Mouse (Mus musculus) heart, embryonic 15.5 days (tissue): ENCODE measurements around the gene Tfdp2. TPM values are rescaled to one million over a fixed set of nuclear protein-coding genes. Genes with fewer than 3 reads are reported as not detected.

Source experiments
- ATAC-seq: fragments of 200-750 bp; cut with Nextera tagmentation; replicated peaks from 2 replicates; pipeline ENCODE4 v1.8.0; 2017; ENCODE audit warnings: low read depth, moderate TSS enrichment; ENCODE audit not compliant: insufficient number of reproducible peaks, insufficient read depth, low FRiP score
- H3K27ac ChIP-seq: fragments of 300-500 bp; sonication (generic); 2 replicates; pipeline ENCODE4 v1.5.1; 2015; ENCODE audit warnings: mild to moderate bottlenecking, inconsistent platforms
- H3K27me3 ChIP-seq: fragments of 300-500 bp; sonication (generic); 2 replicates; pipeline ENCODE4 v1.6.1; 2015; ENCODE audit warnings: inconsistent platforms
- H3K36me3 ChIP-seq: fragments of 300-500 bp; sonication (generic); 2 replicates; pipeline ENCODE4 v1.6.1; 2015; ENCODE audit warnings: mild to moderate bottlenecking, inconsistent platforms
- H3K4me1 ChIP-seq: fragments of 300-500 bp; sonication (generic); replicated peaks from 2 replicates; pipeline ENCODE4 v1.6.1; 2015; ENCODE audit warnings: inconsistent platforms
- H3K4me2 ChIP-seq: fragments of 300-500 bp; sonication (generic); 2 replicates; pipeline ENCODE4 v1.6.1; 2015; ENCODE audit warnings: inconsistent platforms, mild to moderate bottlenecking, moderate library complexity
- H3K4me3 ChIP-seq: fragments of 300-500 bp; sonication (generic); 2 replicates; pipeline ENCODE4 v1.5.1; 2015; ENCODE audit warnings: mild to moderate bottlenecking, inconsistent platforms
- H3K9ac ChIP-seq: fragments of 300-500 bp; sonication (generic); 2 replicates; pipeline ENCODE4 v1.6.1; 2015; ENCODE audit warnings: mild to moderate bottlenecking, inconsistent platforms
- H3K9me3 ChIP-seq: fragments of 300-500 bp; sonication (generic); replicated peaks from 2 replicates; pipeline ENCODE4 v1.6.1; 2016; ENCODE audit warnings: inconsistent platforms
- WGBS: fragments of 180-500 bp; shearing (Covaris S2); methylation state at CpG from one replicate; pipeline ENCODE4 v1.1.7; 2015; ENCODE audit warnings: mixed read lengths; 5-methylcytosine and 5-hydroxymethylcytosine counted together
- polyA plus RNA-seq: library from polyadenylated mRNA; unstranded; fragments of >200 nt; fragmentation: Nextera tagmentation; extraction: Ambion mirVana; gene quantifications from 2 replicates; pipeline ENCODE4 v1.2.1, GENCODE M21; 2015

The Tfdp2 gene
- polyA plus RNA-seq, 1 experiment from 2014 or later: 37.9 TPM

- H3K9ac ChIP-seq: peak overlapping the region; percentile 83
- no peaks in the 10 kb centered on the region for H3K36me3 ChIP-seq
- H3K27me3 ChIP-seq: no peaks in the 10 kb centered on the region
- peaks cover 21% of the 10 kb centered on the region for H3K4me1 ChIP-seq
- ATAC-seq: peak; percentile 15
- peak overlapping the region; percentile 94 for H3K27ac ChIP-seq
- no peaks in the 10 kb centered on the region for H3K9me3 ChIP-seq
- H3K4me2 ChIP-seq: peak overlapping the region; percentile 98
- H3K4me3 ChIP-seq: peak overlapping the region; percentile 97
- WGBS: 0% methylated on average over 20 of the region's 20 CpGs
Observed at GRCm38 (mm10) chr9:96196636-96197181, 634 bp downstream of the Tfdp2 start.

DNA sequence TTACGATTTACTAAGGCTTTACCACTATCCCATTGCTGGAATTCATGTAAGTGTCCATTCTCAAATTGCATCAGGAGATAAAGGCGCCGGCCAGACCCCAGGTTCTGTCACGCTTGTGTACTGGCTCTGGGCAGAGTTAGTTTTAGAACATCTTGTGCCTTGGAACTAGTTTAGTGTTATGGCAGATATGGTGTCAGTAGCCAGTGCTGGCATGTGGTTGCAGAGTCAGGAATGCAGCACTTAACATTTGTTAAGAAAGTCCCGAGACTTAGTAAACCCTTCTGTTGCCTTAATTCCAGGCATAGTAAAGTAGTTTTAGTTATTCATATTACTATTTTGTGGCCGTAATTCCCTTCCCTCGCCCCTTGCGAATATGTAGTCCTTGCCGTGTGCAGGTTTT lies 1.7 kb downstream of the Tfdp2 start:
- no peak for ATAC-seq
- Histone ChIP-seq H3K9me3 (no peaks in the 10 kb centered on the region), H3K4me2 (peak overlapping the region; percentile 98), H3K27me3 (no peaks in the 10 kb centered on the region), H3K4me1 (peaks cover 21% of the 10 kb centered on the region), H3K4me3 (peak overlapping the region; percentile 97), H3K36me3 (no peaks in the 10 kb centered on the region), H3K9ac (no peak overlapping the region), H3K27ac (peak overlapping the region; percentile 94)
- 59% methylated on average over 9 of the region's 9 CpGs for WGBS

DNA sequence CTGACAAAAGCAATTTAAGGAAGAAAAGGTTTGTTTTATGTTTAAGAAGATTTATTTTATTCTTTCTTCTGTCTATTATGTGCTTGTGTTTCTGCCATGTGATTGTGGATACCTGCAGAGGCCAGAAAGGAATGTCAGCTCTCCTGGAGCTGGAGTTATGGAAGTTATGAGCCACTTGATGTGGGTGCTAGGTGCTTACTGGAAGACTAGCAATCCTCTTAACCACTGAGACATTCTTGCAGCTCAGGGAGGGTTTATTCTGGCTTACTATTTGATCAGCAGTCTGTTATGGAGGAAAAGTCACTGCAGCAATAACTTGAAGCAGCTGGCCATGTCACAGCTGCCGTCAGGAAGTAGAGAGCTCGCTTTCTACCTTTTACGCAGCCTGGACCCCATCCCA lies 7.6 kb downstream of the Tfdp2 start:
- no peaks in the 10 kb centered on the region for H3K27me3 ChIP-seq
- no peak for ATAC-seq
- H3K36me3 ChIP-seq: peaks cover 12% of the 10 kb centered on the region; the same call in 1 of the 2 replicates
- H3K4me2 ChIP-seq: no peak overlapping the region
- no peak overlapping the region for H3K9ac ChIP-seq
- H3K4me1 ChIP-seq: no peaks in the 10 kb centered on the region
- no peak overlapping the region for H3K27ac ChIP-seq
- H3K9me3 ChIP-seq: no peaks in the 10 kb centered on the region
- no peak overlapping the region for H3K4me3 ChIP-seq
- WGBS: 89% methylated on average over 3 of the region's 3 CpGs

DNA sequence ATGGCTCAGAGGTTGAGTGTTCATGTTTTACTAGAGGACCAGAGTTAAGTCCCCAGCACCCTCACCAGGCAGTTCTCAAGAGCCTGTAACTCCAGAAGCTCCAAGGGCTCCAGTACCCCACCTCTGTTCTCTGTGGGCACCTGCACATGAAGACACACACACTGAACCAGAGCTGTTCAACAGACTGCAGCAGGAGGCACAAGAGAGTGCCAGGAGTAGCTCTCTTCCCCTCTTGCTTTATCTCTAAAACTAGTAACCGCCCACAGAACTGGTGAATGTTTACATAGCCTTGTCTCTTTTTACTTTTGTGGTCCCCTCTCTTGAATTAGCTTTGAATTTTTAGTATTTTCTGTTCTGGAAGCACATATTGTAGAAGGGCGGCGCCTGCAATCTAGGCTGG lies 11.4 kb downstream of the Tfdp2 start:
- no peak overlapping the region for H3K4me2 ChIP-seq
- ATAC-seq: no peak

DNA sequence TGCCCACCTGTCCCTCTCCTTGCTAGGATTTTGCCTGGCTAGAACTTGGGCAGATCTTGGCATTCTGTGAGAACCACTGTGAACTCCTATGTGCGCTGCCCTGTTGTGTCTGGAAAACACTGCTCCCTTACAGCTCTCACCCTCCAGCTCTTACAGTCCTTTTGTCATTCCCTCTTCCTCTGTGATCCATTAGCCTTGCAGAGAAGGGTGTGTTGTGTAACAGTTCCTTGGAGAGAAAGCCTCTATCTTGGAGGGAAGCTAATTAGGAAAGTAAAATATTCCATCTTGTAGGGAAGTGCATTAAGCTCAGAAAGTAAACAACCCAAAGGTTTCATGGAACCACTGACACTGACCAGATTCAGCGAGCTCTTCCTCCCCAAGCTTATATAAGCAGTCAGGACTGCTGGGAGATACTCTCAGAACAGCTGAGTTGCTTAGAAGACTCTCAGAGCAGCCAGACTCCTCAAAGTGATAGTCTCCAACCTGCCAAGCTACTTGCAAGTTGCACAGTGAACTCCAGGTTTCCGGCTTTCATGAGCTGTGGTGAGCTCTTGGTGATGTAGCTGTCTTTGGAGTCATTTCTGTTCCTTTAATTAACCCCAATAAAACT lies 17.1 kb downstream of the Tfdp2 start:
- H3K36me3 ChIP-seq: no peaks in the 10 kb centered on the region
- H3K27ac ChIP-seq: 0 out of 2 replicates have a peak overlapping the region, but pooled peaks have one; percentile 19
- no peak for ATAC-seq
- H3K27me3 ChIP-seq: no peaks in the 10 kb centered on the region
- no peaks in the 10 kb centered on the region for H3K4me1 ChIP-seq
- 79% methylated on average over 3 of the region's 3 CpGs for WGBS
- no peak overlapping the region for H3K9ac ChIP-seq
- no peak overlapping the region for H3K4me2 ChIP-seq
- H3K9me3 ChIP-seq: no peaks in the 10 kb centered on the region
- H3K4me3 ChIP-seq: no peak overlapping the region

More for the DNA sequence above, 11.4 kb downstream of the Tfdp2 start:
- H3K27me3 ChIP-seq: no peaks in the 10 kb centered on the region
- no peak overlapping the region for H3K27ac ChIP-seq
- H3K4me1 ChIP-seq: no peaks in the 10 kb centered on the region
- H3K9me3 ChIP-seq: no peaks in the 10 kb centered on the region
- H3K9ac ChIP-seq: no peak overlapping the region
- H3K36me3 ChIP-seq: peaks cover 12% of the 10 kb centered on the region; the same call in 1 of the 2 replicates
- H3K4me3 ChIP-seq: no peak overlapping the region
- WGBS: 84% methylated on average over 3 of the region's 3 CpGs

- H3K27ac ChIP-seq: no peak overlapping the region
- H3K36me3 ChIP-seq: no peaks in the 10 kb centered on the region
- H3K9ac ChIP-seq: no peak overlapping the region
- H3K27me3 ChIP-seq: no peaks in the 10 kb centered on the region
- ATAC-seq: no peak
- H3K9me3 ChIP-seq: no peaks in the 10 kb centered on the region
- no peak overlapping the region for H3K4me2 ChIP-seq
- 91% methylated on average over 2 of the region's 2 CpGs for WGBS
- no peak overlapping the region for H3K4me3 ChIP-seq
- no peaks in the 10 kb centered on the region for H3K4me1 ChIP-seq
Observed at GRCm38 (mm10) chr9:96214171-96214570, 18.1 kb downstream of the Tfdp2 start.

GRCm38 (mm10) chr9:96217299-96217698 lies 21.2 kb downstream of the Tfdp2 start:
- WGBS: 92% methylated on average over 1 of the region's 1 CpGs
- no peak for ATAC-seq

GRCm38 (mm10) chr9:96217799-96218198 lies 21.7 kb downstream of the Tfdp2 start:
- Histone ChIP-seq H3K4me1 (no peaks in the 10 kb centered on the region), H3K9me3 (no peaks in the 10 kb centered on the region), H3K9ac (no peak overlapping the region), H3K27me3 (no peaks in the 10 kb centered on the region), H3K27ac (no peak overlapping the region), H3K4me3 (no peak overlapping the region), H3K36me3 (no peaks in the 10 kb centered on the region), H3K4me2 (no peak overlapping the region)
- ATAC-seq: no peak

More at GRCm38 (mm10) chr9:96217299-96217698, 21.2 kb downstream of the Tfdp2 start:
- Histone ChIP-seq H3K4me2 (no peak overlapping the region), H3K27ac (no peak overlapping the region), H3K9me3 (no peaks in the 10 kb centered on the region), H3K4me1 (no peaks in the 10 kb centered on the region), H3K4me3 (no peak overlapping the region), H3K27me3 (no peaks in the 10 kb centered on the region), H3K9ac (no peak overlapping the region), H3K36me3 (no peaks in the 10 kb centered on the region)

GRCm38 (mm10) chr9:96219114-96219669 lies 23.1 kb downstream of the Tfdp2 start:
- Histone ChIP-seq H3K4me2 (no peak overlapping the region), H3K4me1 (peaks cover 4% of the 10 kb centered on the region; the same call in 1 of the 2 replicates), H3K9ac (no peak overlapping the region), H3K27me3 (no peaks in the 10 kb centered on the region), H3K36me3 (no peaks in the 10 kb centered on the region), H3K9me3 (no peaks in the 10 kb centered on the region), H3K4me3 (no peak overlapping the region), H3K27ac (no peak overlapping the region)
- no peak for ATAC-seq
- 64% methylated on average over 2 of the region's 2 CpGs for WGBS

- Histone ChIP-seq H3K4me3 (no peak overlapping the region), H3K27ac (no peak overlapping the region), H3K9ac (no peak overlapping the region), H3K4me1 (peaks cover 4% of the 10 kb centered on the region; the same call in 1 of the 2 replicates), H3K9me3 (no peaks in the 10 kb centered on the region), H3K36me3 (no peaks in the 10 kb centered on the region), H3K27me3 (no peaks in the 10 kb centered on the region), H3K4me2 (no peak overlapping the region)
- ATAC-seq: no peak
Observed at GRCm38 (mm10) chr9:96220419-96220818, 24.3 kb downstream of the Tfdp2 start.

GRCm38 (mm10) chr9:96223302-96223701 lies 27.2 kb downstream of the Tfdp2 start:
- H3K4me2 ChIP-seq: no peak overlapping the region
- WGBS: 58% methylated on average over 2 of the region's 2 CpGs

DNA sequence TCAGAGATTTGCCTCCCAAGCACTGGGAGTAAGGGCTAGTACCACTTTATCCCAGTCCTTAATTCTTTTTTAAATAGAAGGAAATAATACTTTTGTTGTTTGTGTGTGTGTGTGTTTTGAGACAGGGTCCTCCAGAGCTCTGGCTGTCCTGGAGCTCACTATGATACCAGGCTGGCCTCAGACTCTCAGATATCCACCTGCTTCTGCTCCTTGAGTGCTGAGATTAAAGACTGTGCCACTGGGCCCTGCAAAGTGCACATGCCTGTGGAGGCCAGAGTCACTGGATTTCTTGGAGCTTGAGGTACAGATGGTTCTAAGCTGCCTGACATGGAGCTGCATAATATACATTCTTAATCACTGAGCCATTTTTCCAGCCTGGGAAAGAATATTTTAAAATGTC lies 32.2 kb downstream of the Tfdp2 start:
- no peaks in the 10 kb centered on the region for H3K27me3 ChIP-seq
- no peak overlapping the region for H3K27ac ChIP-seq
- H3K4me1 ChIP-seq: peaks cover 4% of the 10 kb centered on the region; the same call in 1 of the 2 replicates
- no peaks in the 10 kb centered on the region for H3K36me3 ChIP-seq
- H3K9me3 ChIP-seq: no peaks in the 10 kb centered on the region
- no peak overlapping the region for H3K4me2 ChIP-seq
- no peak for ATAC-seq
- H3K4me3 ChIP-seq: no peak overlapping the region
- H3K9ac ChIP-seq: no peak overlapping the region

More at GRCm38 (mm10) chr9:96223302-96223701, 27.2 kb downstream of the Tfdp2 start:
- H3K4me1 ChIP-seq: peaks cover 4% of the 10 kb centered on the region; the same call in 1 of the 2 replicates
- no peak overlapping the region for H3K4me3 ChIP-seq
- H3K27ac ChIP-seq: peak overlapping the region; percentile 49; the same call in 1 of the 2 replicates
- no peaks in the 10 kb centered on the region for H3K36me3 ChIP-seq
- ATAC-seq: no peak
- no peaks in the 10 kb centered on the region for H3K27me3 ChIP-seq
- no peaks in the 10 kb centered on the region for H3K9me3 ChIP-seq
- no peak overlapping the region for H3K9ac ChIP-seq
